Mouse (Mus musculus) inflammation-experienced regulatory T-cells, adult 6 months (primary cell): ENCODE results near the gene Ssbp3. TPM values are rescaled to one million over a fixed set of nuclear protein-coding genes. Genes with fewer than 3 reads are reported as not detected.

Experiments
- ATAC-seq: one replicate; pipeline ENCODE4 v1.8.0; 2017
- polyA plus RNA-seq, 3 experiments: library from polyadenylated mRNA; unstranded; fragments of 100-300 nt; shearing (Covaris generic); gene quantifications; one replicate each; pipeline ENCODE4 v1.2.1; 2017

Ssbp3 gene
- polyA plus RNA-seq, 3 experiments from 2014 or later = 36.1 to 45.6 (median 43.4) TPM

DNA sequence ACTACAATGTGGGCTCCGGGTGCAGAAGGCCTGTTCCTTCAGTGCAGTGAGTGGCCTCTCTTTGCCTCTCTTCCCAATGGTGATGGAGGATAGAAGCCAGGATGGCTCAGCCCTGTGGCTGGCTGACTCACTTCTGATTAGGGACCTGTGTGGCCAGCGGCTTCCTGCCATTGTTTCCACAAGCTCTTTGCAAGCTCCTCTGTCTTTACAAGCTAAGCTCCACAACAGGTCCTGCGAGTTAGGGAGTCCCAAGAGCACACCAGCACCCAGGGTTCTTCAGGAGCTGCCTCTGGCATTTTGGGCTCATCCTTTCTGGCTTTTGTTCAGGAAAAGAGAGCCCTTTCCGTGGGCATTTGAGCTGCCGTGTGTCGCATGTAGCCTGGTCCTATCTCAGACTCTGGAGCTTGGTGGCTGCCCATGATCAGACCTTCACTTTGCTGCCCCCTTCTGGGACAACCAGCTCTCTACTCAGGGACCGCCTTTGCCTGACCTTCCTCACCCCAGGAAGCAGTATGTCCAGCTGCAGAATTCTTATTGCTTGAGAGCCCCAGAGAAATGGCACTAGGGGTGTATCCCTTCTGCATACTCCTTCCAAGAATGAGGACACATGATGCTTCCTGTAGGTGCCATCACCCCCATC, 77.3 kb downstream of the Ssbp3 start:
- ATAC-seq = peak; percentile 84

DNA sequence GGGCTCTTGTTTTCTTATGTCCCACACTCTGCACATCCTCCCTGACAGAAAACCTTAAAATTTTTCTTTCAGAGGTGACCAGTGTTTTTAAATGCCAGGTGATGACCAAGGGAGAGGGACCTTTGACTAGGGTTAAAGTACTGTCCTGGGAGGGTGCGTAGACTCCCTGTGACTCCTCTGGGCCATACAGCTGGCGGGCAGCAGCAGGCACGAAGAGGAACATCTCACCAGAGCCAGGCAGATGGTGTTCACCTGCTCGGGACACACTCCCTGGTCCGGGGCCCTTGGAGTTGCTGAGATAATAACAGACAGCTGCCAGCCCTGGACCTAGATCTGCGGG, 78.4 kb downstream of the Ssbp3 start:
- ATAC-seq = no peak

DNA sequence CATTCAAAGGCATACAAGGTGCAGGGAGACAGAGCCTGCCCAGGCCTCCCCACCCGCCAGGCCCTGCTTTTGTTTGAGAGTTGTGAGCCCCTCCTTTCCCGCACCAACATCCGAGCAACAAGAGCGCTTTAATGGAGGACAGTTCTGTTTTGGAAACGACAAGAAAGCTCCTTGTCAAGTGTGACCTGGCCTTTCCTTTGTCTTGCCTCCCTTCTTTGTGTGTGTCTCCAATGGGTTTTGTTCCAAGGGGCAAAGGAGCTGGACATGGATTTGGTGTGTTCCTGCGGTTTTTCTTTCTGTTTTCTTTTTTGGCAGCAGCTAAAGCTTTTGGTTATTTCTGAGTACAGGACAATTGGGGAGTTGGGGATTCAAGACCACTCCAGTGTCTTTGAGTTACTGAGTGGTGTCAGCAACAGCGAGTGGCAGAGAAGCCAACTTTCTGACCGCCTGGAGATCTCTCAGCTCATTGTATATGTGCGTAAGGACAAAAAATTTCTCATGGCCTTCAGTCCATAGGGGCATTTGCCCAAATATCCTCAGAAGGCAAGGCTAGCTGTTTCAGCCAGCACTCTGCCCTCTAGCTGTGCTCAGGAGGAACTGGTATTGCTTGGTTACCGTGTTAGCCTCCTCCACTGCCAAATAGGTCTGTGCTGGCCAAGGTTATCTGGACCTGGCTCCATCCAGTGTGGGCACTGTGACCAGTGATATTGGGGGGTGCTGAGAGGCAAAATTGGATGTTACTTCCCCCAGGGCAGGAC, 78.9 kb downstream of the Ssbp3 start:
- ATAC-seq = no peak

DNA sequence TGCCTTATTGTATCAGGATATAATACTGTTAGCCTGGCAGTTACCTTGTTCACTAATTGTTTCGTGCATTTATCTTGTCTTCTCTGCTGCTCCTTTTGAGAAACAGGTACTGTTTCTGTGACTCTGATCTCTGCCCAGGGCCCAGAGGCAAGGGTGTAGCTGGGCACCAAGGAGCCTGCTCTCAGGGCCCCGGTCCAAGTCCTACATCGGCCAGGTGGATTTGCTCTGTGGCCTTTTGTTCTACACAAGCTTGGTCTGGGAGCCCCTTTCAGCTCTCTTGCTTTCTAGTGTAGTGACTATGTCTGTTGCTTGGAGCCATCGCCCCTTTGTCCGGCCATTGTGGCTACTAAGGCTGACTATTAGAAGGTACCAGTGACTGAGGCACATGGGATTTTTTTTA, 82.6 kb downstream of the Ssbp3 start:
- no peak for ATAC-seq

DNA sequence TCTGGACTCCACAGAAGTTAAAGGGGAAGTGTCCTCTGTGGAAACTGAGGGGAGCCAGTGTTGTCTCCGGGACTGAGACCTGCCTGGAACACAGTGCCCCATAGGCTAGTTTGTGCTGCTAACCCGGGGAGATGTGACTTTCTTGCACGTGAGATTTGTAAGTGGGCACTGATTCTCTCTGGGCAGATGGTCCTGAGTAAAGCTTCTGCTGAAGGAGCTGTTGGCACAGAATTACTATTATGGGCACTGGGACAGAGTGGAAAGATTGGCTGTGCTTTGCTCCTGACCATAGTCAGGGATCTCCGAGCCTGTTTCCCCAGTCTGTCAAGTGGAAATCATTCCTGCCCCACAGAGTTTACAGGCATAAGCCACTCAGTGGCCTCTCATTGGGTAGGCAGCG, 83.8 kb downstream of the Ssbp3 start:
- no peak for ATAC-seq

DNA sequence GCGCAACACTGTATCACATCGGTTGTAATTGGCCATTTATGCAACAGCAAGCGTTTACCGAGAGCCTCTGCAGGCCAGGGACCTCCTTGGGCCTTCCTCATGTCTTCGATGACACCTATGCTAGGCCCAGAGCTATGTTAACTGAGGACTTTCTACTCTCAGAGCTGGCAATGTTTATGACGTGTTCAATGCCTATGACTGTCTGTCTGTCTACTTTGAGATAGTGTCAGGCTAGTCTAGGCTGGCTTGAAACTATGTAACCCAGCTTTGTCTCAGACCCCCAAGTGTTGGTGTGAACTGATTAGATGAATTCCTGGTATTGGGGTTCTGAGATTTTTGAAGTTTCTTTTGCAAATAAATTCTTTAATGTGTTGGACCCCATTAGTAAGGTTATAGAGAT, 84.6 kb downstream of the Ssbp3 start:
- ATAC-seq = no peak

- no peak for ATAC-seq
These were observed 85.0 kb downstream of the Ssbp3 start for GRCm38 (mm10) chr4:106995513-106995912.

GRCm38 (mm10) chr4:106996305-106997076, 86.0 kb downstream of the Ssbp3 start:
- no peak for ATAC-seq

- ATAC-seq = no peak
These were observed 90.8 kb downstream of the Ssbp3 start for GRCm38 (mm10) chr4:107001259-107001810.

GRCm38 (mm10) chr4:107001916-107002488, 91.5 kb downstream of the Ssbp3 start:
- no peak for ATAC-seq

- no peak for ATAC-seq
These were observed 92.1 kb downstream of the Ssbp3 start for GRCm38 (mm10) chr4:107002517-107003165.

DNA sequence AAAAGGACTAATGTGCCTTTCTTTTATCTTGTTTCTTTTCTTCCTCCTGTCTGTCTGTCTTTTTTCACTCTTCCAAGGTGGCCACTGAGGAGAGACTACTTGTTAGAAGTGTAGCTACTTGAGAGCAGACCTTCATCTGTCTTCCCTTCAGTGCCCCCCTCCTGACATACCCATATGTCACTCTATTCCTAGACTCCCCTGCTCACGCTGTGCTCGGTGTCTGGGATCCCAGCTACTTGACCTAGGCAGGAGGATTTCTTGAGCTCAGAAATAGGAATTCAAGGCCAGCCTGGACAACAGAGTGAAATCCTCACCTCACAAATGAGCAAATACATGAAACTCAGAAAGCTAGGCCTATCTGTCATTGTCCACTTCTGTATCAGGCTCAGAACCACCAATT, 92.7 kb downstream of the Ssbp3 start:
- no peak for ATAC-seq

- ATAC-seq = no peak
These were observed 93.3 kb downstream of the Ssbp3 start for GRCm38 (mm10) chr4:107003786-107004185.

DNA sequence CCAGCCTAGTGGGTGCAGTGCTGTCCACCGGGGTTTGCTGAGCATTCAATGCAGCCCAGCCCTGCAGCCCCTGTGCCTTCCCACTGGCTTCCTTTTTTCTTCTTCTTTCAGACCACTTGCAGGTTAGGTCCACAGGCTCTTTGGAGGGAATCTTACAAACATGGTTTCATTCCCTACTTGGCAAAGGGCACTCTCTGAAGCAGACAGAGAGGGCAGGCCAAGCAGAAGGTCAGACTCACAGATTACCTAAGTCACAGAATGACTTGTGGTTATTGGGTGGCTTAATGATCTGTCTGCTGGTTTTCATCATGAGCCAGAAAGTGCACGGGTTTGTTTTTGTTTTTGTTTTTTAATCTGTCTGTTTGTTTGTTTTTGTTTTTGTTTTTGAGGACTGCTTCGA, 93.8 kb downstream of the Ssbp3 start:
- ATAC-seq = no peak

GRCm38 (mm10) chr4:107005166-107005565, 94.7 kb downstream of the Ssbp3 start:
- no peak for ATAC-seq

DNA sequence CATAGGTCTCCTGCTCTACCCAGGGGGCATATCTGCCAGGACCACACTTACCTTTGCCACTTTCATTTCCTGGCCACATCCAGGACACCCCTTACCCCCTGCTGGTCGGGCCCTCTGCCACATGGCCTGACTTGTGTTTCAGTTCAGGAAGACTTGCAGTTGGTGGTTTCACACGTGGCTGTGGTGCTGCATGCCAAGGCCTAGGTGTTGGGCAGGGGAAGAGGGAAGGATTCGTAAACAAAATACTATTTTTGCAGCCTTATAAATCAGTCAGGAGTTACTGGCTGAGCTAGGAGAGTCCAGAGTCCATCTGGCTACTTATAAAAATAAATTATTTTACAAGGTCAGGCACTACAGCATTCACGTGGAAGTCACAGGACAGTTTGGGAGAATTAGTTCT, 95.7 kb downstream of the Ssbp3 start:
- ATAC-seq = no peak

GRCm38 (mm10) chr4:107006807-107007206, 96.3 kb downstream of the Ssbp3 start:
- ATAC-seq = no peak

DNA sequence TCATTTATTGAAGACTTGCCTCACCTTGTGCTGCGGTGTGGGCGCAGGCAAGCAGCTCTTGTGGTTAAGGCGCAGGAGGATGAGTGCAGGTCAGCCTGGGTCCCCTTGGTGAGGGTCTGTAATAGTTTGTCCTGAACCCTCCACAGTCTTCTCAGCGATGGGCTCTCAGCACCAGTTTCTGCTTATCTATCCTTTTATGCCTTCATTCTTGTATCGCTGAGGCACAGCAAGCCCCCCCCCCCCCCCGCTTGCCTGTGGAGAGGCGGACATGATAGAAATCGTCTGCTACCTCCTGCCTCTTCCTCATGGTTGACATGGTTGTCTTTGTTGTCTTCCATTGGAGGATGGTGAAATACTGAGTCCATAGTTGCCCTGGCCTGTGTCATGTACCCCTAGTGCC, 96.9 kb downstream of the Ssbp3 start:
- ATAC-seq = no peak

GRCm38 (mm10) chr4:107008161-107008560, 97.7 kb downstream of the Ssbp3 start:
- no peak for ATAC-seq

GRCm38 (mm10) chr4:107009548-107009947, 99.0 kb downstream of the Ssbp3 start:
- no peak for ATAC-seq

- ATAC-seq = no peak
These were observed 101.0 kb downstream of the Ssbp3 start for GRCm38 (mm10) chr4:107011325-107012004.

DNA sequence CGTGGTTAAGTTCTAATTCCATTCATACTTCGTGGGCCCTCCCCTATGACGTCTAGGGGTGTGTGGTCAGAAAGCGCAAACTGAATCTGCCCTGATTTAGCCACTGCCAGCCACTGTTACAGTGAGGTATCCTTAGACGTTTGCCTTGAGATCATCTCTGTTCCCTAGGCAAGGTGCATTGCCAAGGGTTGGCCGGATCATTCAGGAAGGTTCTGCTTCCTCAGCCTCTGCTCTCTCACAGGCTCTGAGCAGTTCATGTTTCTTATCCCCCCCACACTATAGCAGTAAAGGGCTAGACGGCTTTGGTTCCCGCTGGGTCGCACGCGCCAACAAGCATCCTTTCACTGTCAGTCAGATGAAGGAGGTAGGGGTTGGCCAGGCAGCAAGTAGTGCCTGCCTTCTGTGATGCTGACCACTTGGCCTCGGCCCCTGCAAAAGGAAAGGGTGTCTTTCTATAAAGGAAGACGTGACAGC, 101.5 kb downstream of the Ssbp3 start:
- no peak for ATAC-seq
